Mouse (Mus musculus) thymus, adult 18-20 months (tissue): ENCODE measurements around the gene Ampd2.

ENCODE experiments used
- DNase-seq, 2 experiments: peaks; one replicate each; pipeline ENCODE4 v3.0.0; 2022; ENCODE audit warnings: mixed read lengths in 2 of 2

Ampd2 gene

DNA sequence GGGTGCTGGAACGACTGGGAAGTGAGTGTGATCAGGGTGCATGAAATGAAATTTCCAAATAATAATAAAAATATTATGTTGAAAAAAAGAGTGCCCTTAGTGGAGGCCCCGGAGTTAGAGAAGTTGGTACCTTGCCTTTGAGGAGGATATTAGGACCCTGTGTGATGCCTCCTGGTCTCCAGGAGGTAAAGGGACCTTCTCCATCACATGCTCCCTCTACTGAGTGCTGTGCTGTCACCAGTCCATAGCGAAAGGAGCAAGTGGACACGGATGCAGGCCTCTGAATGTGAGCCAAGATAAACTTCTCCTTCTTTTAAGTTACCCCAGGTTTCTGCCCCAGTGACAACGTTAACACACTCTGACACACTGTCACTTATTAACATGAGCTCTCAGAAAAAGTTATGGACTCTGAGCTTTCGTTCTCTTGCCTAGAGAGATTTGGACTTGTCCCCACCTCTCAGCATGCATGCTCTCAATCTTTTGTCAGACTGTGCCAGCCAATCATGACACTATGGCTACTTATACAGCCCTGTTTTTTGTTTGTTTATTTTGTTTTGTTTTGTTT, 19.0 kb downstream of the Ampd2 start:
- no peak for DNase-seq

DNA sequence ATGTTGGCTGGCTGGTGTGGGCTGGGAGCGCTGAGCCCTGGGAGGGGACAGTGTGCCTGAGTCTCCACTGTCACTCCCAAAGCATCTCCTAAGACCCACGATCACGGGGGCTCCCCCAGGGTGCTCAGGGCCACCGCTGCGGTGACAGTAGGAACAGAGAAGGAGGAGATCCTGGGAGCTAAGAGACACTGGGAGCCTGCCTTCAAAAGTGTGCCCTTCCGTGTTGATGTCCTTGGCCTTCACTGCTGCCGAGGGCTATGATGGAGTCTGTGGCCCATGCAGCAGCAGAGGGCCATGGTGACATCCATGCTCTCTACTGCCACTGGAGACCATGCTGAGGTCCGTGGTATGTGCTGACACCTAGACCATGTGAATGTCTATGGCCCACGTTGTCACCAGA, 20.9 kb downstream of the Ampd2 start:
- DNase-seq = no peak

DNA sequence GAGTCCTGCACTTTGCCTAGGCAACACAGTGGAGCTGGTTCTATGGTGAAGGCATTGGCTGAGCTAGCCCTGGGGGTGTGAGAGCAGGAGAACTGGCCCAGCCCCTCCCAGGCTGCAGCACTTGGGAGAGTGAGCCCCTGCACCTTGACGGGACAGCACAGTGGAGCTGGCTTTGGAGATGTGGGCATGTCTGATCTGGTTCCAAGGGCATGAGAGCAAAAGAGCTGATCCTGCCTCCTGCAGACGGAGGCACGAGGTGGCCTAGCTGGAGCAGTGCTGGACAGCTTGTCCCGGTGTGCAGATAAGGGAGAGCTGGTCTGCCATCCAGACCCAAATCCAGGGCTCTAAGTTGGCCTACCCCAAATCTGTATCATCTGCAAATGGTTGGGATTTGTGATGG, 21.8 kb downstream of the Ampd2 start:
- no peak for DNase-seq

DNA sequence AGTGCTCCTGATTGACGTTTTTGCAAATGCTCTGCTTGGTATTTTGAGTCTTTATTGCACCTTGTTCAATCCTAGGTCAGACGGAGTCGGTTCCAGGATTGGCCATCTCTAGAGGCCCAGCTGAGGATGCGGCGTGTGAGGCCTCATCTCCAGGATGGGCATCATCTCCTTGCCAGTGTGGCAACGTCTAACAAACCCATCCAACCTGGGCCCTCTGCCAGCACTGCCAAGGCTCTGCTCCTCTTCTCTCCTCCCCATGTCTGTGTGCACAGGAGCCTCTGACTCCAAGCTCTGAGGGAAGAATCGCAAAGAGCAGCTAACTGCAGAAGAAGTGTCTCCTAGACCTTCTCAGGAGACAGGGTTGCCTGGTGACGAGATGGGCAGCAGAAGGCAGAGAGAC, 23.8 kb downstream of the Ampd2 start:
- DNase-seq = no peak

DNA sequence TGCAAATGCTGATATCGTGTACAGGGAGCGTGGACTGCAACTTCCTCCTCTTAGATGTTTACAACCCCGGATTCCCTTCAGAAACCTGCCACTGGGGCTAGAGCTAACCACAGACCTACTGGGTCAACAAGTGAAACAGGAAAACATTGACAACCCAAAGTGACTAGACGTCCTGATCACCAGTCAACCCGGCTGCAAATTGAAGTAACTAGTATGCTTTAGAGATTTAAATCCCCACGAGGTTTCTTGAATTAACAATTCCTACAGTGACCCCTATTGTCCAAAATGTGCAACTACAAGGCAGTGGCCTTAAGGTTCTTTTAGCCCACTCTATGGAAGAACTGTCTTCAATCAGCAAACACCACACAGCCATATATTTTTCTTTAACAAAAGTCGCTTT, 25.0 kb downstream of the Ampd2 start:
- DNase-seq = no peak

DNA sequence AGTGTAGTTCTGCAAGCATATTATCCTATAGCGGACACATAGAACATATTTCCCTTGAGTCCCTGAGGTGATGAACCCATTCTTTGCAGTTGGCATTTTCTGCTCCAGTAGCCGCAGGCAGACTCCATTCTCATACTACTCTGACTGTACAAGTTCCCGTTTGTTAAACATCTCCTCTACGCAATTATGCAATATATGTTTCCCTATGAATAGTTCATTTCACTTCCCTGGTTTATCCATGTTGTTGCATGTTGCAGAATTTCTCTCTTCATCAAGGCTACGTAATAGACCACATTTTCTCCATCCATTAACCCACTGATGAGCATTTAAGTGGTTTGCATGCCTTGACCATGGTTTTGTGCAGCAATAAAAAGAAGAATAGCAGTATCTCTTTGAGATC, 36.0 kb downstream of the Ampd2 start:
- no peak for DNase-seq

DNA sequence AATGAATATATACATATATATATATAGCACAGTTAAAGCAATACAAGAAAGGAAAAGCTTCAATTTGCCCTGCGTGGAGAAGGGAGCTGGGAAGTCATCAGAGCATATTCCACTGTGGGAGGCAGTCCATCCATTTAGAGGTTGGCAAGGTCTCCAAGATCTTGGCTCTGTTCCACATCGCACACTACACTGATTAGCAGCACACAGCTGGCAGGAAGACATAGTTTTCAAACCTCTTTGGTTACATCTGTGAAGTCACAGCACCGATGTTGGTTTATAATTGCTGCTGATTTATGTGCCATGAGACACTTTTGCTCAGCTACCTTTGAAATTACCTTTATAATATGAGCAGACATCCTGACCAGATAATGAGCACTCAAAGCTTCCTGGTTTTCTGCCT, 38.1 kb downstream of the Ampd2 start:
- no peak for DNase-seq

DNA sequence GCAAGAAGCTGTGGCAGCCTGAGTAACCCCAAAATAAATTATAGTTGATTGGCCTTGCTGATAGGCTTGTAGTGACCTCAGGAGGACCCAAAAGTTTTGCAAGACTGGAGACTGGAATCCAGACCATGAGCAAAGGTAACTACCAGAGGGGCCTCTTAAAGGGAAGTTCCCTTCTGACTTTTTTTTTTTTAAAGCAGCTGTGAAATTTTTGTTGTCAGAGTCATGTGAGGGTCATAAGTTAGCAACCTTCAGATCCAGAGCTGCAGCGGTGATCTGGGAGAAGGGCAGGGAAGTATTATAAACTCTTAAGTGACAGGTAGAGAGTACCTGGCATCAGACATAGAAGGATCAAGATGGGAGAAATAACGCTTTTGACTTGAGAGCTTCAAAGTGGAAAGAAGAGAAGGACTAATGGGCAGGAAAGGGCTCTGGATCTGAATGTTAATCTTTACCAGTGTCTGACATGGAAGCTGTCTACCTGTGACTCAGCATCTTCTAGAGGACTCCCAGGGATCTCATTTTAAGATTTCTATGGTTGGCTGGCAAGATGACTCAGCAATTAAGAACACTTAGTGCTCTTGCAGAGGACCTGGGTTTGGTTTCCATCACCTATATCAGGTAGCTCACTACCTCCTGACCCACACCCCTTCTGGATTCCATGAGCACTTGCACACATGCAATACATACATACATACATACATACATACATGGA, 39.4 kb downstream of the Ampd2 start:
- no peak for DNase-seq

DNA sequence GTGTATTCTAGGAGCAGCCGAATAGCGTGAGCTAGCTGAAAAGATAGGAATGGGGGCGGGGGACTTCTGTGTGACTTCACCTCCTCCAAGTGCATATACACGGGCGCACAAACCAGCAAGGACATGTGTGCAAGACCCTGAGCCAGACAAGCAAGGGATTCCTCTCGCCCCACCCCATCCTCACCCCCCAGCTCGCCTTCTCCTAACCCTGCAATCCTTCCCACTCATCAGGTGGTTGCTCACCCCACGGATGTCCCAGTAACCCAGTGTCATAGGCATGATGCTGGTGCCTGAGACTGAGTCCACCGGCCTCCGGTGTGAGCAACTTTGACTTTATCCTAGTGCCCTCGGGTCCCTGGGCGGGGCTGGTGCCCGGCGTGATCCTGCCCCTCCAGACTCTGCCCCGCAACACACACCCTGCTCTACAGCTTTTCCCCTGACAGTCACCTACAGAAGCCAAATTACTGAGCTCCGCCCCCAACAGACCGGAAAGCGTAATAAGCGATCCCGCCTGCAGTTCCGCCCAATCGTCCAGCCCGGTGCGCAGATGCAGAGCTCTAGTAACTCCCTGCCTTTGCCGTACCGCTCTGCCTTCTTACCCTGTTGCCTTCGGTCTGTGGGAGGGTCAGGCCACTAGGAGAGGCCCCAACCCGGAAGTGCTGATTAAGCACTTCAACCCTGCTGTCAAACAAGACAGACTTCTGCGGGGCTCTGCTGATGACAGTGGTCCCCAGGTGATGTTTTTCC, 41.9 kb downstream of the Ampd2 start, which contains the start of gene Gstm4:
Gstm4 (minus strand) TSS at position 501 of the 747 bp plus-strand sequence.
- peak; percentile 77 to 84 for DNase-seq

DNA sequence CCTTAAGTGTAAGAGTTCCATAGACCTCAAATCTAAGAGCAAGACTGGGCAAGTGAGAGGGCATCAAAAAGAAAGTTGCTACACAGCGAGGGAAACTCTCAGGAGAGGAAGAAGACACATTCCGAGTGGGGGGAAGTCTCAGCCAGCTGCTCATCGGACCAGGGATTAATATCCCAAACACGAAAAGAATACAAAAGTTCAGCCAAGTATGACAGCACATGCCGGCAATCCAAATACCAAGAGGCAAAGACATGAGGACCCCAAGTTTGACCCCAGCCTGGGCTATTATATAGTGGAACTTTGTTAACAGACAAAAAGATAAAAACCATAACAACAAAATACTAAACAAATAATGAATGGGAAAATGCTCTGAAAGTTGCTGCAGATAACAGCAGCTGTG, 53.3 kb downstream of the Ampd2 start:
- no peak for DNase-seq

DNA sequence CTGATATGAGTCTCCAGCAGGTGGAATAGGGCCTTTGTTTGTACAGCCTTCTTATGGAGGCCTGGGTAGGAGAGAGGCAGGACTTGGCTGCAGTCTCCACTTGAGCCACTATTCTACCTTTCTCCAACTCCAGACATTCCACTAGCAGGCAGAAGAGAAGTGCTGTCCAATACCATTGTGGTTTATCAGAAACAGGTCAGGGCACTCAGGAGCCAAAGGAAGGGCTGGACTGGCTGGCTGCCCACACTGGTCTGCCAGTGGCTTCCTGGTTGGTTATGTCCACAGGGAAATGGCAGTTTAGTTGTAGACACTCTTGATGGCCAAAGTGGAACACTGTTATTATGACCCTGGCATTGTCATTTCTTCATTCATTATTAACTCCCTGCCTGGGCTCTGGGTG, 54.3 kb downstream of the Ampd2 start:
- no peak for DNase-seq

DNA sequence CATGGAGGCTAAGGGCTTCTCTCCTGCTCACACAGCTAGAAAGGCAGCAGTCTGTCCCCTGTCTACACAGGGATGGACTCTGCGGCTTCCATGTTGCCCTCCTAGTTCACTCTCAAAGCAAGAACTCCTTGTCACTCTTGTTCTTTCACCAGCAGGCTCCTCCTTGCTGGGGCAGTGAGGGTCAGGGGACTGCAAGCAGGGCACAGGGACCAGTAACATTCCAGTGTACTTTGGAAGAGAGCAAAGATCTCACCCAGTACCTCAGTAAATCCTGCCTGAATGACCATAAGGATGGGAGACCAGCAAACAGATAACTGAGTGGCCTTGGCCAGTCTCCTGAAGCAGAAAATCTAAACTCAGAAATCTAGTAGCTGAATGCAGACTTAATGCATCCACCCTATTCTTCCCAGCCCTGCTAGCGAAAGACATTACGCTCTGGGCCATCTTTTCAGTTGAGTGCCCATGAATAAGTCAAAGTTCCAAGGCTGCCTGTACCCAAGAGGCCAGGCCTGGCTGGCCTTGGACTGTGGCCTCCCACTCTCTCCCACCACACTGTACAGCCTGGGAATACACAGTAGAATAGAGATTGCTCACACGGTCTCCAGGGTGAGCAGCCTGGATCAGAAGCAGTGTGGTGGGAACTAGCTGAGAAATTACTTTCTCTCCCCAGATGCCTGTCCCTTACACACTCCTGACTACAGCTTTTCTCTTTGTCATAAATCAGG, 57.6 kb downstream of the Ampd2 start:
- DNase-seq = no peak

DNA sequence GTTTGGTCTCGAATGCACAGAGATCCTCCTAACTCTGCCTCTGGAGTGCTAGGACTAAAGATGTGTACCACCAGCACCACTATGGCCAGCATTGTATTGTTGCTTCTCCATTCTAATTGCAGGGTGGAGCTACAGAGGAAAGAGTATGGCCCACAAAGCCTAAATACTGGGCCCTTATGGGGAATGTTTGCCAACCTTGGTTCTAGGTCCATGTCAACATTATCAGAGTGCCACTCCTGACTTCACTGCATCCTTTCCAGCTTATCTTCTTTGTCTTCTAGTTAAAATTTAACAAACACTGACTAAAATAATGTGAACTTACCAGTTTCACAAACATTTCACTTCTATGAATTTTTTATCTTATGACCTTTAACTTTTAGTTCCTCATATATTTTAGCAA, 59.9 kb downstream of the Ampd2 start:
- DNase-seq = no peak

DNA sequence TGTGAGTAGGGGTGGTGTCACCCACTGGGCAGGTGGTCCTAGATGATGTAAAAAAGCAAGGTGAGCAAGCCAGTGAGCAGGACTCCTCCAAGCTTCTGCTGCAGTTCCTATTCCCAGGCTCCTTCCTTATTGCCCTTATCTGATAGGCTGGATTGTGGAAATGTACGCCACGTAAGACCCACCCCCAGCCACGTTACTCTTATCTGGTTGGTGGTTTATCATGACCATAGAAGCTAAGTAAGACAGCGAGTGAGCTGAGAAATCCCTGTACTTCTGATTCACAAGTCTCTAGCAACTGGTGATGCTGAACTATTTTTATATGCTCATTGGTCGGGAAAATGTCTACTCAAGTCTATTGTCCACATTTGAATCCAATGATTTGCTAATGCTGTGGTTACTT, 60.4 kb downstream of the Ampd2 start:
- no peak for DNase-seq

DNA sequence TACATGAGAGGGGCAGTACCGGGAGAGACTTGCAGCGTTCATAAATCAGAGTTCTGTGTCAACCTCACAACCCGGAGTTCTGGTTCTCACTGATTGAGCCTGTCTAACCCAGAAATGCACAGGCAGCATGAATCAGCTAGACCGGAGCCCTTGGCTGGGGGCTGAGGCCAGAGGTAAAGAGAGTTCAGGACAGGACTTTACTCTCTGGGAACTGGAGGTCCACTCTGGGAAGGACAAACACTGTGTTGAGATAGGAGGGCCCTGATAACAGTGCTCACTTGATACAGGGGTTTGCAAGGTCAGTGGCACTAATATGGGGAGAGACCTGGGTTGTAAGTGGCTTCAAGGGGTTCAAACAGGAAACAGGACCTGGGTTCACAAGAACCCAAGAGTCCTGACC, 61.1 kb downstream of the Ampd2 start:
- no peak for DNase-seq
